Mouse (Mus musculus): ENCODE measurements around the gene S100a5. TPM values are rescaled to one million over a fixed set of nuclear protein-coding genes. Genes with fewer than 3 reads are reported as not detected.

S100a5 gene
- polyA plus RNA-seq, 1 experiment from 2014 or later: not detected

DNA sequence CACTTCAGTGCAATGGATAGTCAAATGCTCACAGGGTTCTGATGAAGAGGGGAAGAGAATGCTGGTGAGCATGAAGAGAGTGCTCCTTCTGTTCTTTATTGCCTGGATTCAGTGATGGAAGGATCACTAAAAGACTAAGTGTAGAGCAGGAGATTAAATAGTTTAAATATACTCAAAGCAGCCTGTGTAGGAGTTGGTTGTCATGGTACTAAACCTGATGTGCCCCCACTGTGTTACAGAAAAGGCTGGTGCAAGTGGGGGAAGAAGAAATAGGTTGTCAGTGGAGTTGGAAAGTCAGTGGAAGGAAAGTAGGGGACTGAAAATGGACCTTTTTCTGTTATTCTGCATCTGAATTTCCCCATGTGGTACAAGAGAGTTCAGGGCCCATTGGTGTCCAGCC is 40.7 kb downstream of the S100a5 start:
- no peaks in the 10 kb centered on the region for H3K36me3 ChIP-seq (ENCODE audit: control insufficient read depth, insufficient read depth, low read length)
- H3K4me3 ChIP-seq (ENCODE audit: low read depth, low read length): no peak overlapping the region
- H3K27ac ChIP-seq (ENCODE audit: low read depth, low read length): no peak overlapping the region

DNA sequence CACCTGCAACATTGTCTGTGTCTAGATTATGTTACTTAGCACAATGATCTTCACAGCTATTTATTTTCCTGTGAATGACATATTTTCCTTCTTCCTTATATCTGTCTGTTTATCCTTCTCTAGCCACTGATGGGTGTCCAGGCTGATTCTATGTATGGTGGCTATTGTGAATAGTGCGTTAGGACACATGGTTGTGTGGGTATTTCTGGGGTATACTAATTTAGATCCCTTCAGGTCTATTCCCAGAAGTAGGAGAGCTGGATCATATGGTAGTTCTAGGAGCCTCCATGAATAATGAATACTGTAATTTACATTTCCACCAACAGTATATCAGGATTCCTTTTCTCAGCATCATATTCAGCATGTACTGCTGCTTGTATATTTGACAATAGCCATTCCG is 41.5 kb downstream of the S100a5 start:
- H3K9ac ChIP-seq (ENCODE audit: low read length): no peak overlapping the region
- H3K4me2 ChIP-seq (ENCODE audit: low read depth): no peak overlapping the region
- H3K27ac ChIP-seq (ENCODE audit: low read depth, low read length): no peak overlapping the region
- ATAC-seq (ENCODE audit: insufficient read depth, low FRiP score, low TSS enrichment): no peak
- DNase-seq (ENCODE audit: low spot score): no peak
- H3K9me3 ChIP-seq (ENCODE audit: control insufficient read depth, low read length): no peaks in the 10 kb centered on the region
- H3K4me3 ChIP-seq (ENCODE audit: low read depth, low read length): no peak overlapping the region
- no peaks in the 10 kb centered on the region for H3K36me3 ChIP-seq (ENCODE audit: control insufficient read depth, insufficient read depth, low read length)
- WGBS: 92% methylated on average over 2 of the region's 2 CpGs
- no peaks in the 10 kb centered on the region for H3K27me3 ChIP-seq (ENCODE audit: control insufficient read depth, insufficient read depth, low read length)
- H3K4me1 ChIP-seq (ENCODE audit: control insufficient read depth, insufficient read depth, low read length): no peaks in the 10 kb centered on the region

More for the DNA sequence above, 40.7 kb downstream of the S100a5 start:
- no peaks in the 10 kb centered on the region for H3K9me3 ChIP-seq (ENCODE audit: control insufficient read depth, low read length)
- no peaks in the 10 kb centered on the region for H3K4me1 ChIP-seq (ENCODE audit: control insufficient read depth, insufficient read depth, low read length)
- no peaks in the 10 kb centered on the region for H3K27me3 ChIP-seq (ENCODE audit: control insufficient read depth, insufficient read depth, low read length)
- H3K4me2 ChIP-seq (ENCODE audit: low read depth): no peak overlapping the region
- DNase-seq (ENCODE audit: low spot score): no peak
- no peak for ATAC-seq (ENCODE audit: insufficient read depth, low FRiP score, low TSS enrichment)
- H3K9ac ChIP-seq (ENCODE audit: low read length): no peak overlapping the region

- Histone ChIP-seq H3K27ac (ENCODE audit: low read depth, low read length) (no peak overlapping the region), H3K36me3 (ENCODE audit: control insufficient read depth, insufficient read depth, low read length) (no peaks in the 10 kb centered on the region), H3K9ac (ENCODE audit: low read length) (no peak overlapping the region), H3K4me3 (ENCODE audit: low read depth, low read length) (no peak overlapping the region), H3K4me2 (ENCODE audit: low read depth) (no peak overlapping the region), H3K4me1 (ENCODE audit: control insufficient read depth, insufficient read depth, low read length) (no peaks in the 10 kb centered on the region), H3K27me3 (ENCODE audit: control insufficient read depth, insufficient read depth, low read length) (no peaks in the 10 kb centered on the region), H3K9me3 (ENCODE audit: control insufficient read depth, low read length) (no peaks in the 10 kb centered on the region)
- peak; percentile 78 for DNase-seq (ENCODE audit: low spot score)
- ATAC-seq (ENCODE audit: insufficient read depth, low FRiP score, low TSS enrichment): 0 out of 2 replicates have a peak, but pooled peaks have one; percentile 61
- 36% methylated on average over 5 of the region's 5 CpGs for WGBS
Observed at GRCm38 (mm10) chr3:90652878-90653508, 44.7 kb downstream of the S100a5 start.

GRCm38 (mm10) chr3:90653717-90654116 is 45.4 kb downstream of the S100a5 start, which contains the start of gene S100a7a:
Gene S100a7a (plus strand): TSS chr3:90654017.
- Histone ChIP-seq H3K4me1 (ENCODE audit: control insufficient read depth, insufficient read depth, low read length) (no peaks in the 10 kb centered on the region), H3K4me3 (ENCODE audit: low read depth, low read length) (no peak within 1 kb of the TSS), H3K27me3 (ENCODE audit: control insufficient read depth, insufficient read depth, low read length) (no peaks in the 10 kb centered on the region), H3K9ac (ENCODE audit: low read length) (no peak within 1 kb of the TSS), H3K4me2 (ENCODE audit: low read depth) (no peak within 1 kb of the TSS), H3K9me3 (ENCODE audit: control insufficient read depth, low read length) (no peaks in the 10 kb centered on the region), H3K36me3 (ENCODE audit: control insufficient read depth, insufficient read depth, low read length) (no peaks in the 10 kb centered on the region), H3K27ac (ENCODE audit: low read depth, low read length) (no peak within 1 kb of the TSS)
- DNase-seq (ENCODE audit: low spot score) (no peak), ATAC-seq (ENCODE audit: insufficient read depth, low FRiP score, low TSS enrichment) (no peak)

- H3K9me3 ChIP-seq (ENCODE audit: control insufficient read depth, low read length): no peaks in the 10 kb centered on the region
- 76% methylated on average over 4 of the region's 4 CpGs for WGBS
- H3K9ac ChIP-seq (ENCODE audit: low read length): no peak overlapping the region
- H3K4me1 ChIP-seq (ENCODE audit: control insufficient read depth, insufficient read depth, low read length): no peaks in the 10 kb centered on the region
- DNase-seq (ENCODE audit: low spot score) (no peak), ATAC-seq (ENCODE audit: insufficient read depth, low FRiP score, low TSS enrichment) (no peak)
- no peak overlapping the region for H3K4me3 ChIP-seq (ENCODE audit: low read depth, low read length)
- no peak overlapping the region for H3K27ac ChIP-seq (ENCODE audit: low read depth, low read length)
- no peak overlapping the region for H3K4me2 ChIP-seq (ENCODE audit: low read depth)
- no peaks in the 10 kb centered on the region for H3K27me3 ChIP-seq (ENCODE audit: control insufficient read depth, insufficient read depth, low read length)
- no peaks in the 10 kb centered on the region for H3K36me3 ChIP-seq (ENCODE audit: control insufficient read depth, insufficient read depth, low read length)
Observed at GRCm38 (mm10) chr3:90657405-90657804, 49.1 kb downstream of the S100a5 start.

- H3K27ac ChIP-seq (ENCODE audit: low read depth, low read length): no peak overlapping the region
- no peaks in the 10 kb centered on the region for H3K9me3 ChIP-seq (ENCODE audit: control insufficient read depth, low read length)
- no peak overlapping the region for H3K4me2 ChIP-seq (ENCODE audit: low read depth)
- H3K9ac ChIP-seq (ENCODE audit: low read length): no peak overlapping the region
- H3K36me3 ChIP-seq (ENCODE audit: control insufficient read depth, insufficient read depth, low read length): no peaks in the 10 kb centered on the region
- H3K4me1 ChIP-seq (ENCODE audit: control insufficient read depth, insufficient read depth, low read length): no peaks in the 10 kb centered on the region
- DNase-seq (ENCODE audit: low spot score): no peak
- no peak for ATAC-seq (ENCODE audit: insufficient read depth, low FRiP score, low TSS enrichment)
- no peak overlapping the region for H3K4me3 ChIP-seq (ENCODE audit: low read depth, low read length)
- no peaks in the 10 kb centered on the region for H3K27me3 ChIP-seq (ENCODE audit: control insufficient read depth, insufficient read depth, low read length)
Observed at GRCm38 (mm10) chr3:90659364-90660044, 51.2 kb downstream of the S100a5 start.

Other genes with a start within 250 kb of the S100a5 start
- gene Slc27a3, start 218.6 kb upstream of the S100a5 start, polyA plus RNA-seq (2014; fragmentation: Nextera tagmentation; extraction: Ambion mirVana): 11.6 and 14.1 TPM in 2 replicates
- gene Ints3, start 174.9 kb upstream of the S100a5 start, polyA plus RNA-seq (2014; fragmentation: Nextera tagmentation; extraction: Ambion mirVana): 36.8 and 45.8 TPM in 2 replicates
- 3.1 and 3.5 TPM in 2 replicates for gene Npr1, start 142.7 kb upstream of the S100a5 start, polyA plus RNA-seq (2014; fragmentation: Nextera tagmentation; extraction: Ambion mirVana)
- gene Ilf2, start 132.4 kb upstream of the S100a5 start, polyA plus RNA-seq (2014; fragmentation: Nextera tagmentation; extraction: Ambion mirVana): 333 and 341 TPM in 2 replicates
- 77.3 and 77.7 TPM in 2 replicates for gene Snapin, start 117.5 kb upstream of the S100a5 start, polyA plus RNA-seq (2014; fragmentation: Nextera tagmentation; extraction: Ambion mirVana)
- 133 and 134 TPM in 2 replicates for gene Chtop, start 99.0 kb upstream of the S100a5 start, polyA plus RNA-seq (2014; fragmentation: Nextera tagmentation; extraction: Ambion mirVana)
- 4.6 and 8.4 TPM in 2 replicates for gene S100a1, start 94.1 kb upstream of the S100a5 start, polyA plus RNA-seq (2014; fragmentation: Nextera tagmentation; extraction: Ambion mirVana)
- 11.2 and 12.7 TPM in 2 replicates for gene S100a13, start 94.1 kb upstream of the S100a5 start, polyA plus RNA-seq (2014; fragmentation: Nextera tagmentation; extraction: Ambion mirVana)
- not detected in 2 replicates for gene S100a14, start 81.7 kb upstream of the S100a5 start, polyA plus RNA-seq (2014; fragmentation: Nextera tagmentation; extraction: Ambion mirVana)
- gene S100a16, start 71.3 kb upstream of the S100a5 start, polyA plus RNA-seq (2014; fragmentation: Nextera tagmentation; extraction: Ambion mirVana): 39.2 and 40.0 TPM in 2 replicates
- gene S100a3, start 47.9 kb upstream of the S100a5 start, polyA plus RNA-seq (2014; fragmentation: Nextera tagmentation; extraction: Ambion mirVana): not detected in 2 replicates
- not detected in 2 replicates for gene S100a2, start 18.3 kb upstream of the S100a5 start, polyA plus RNA-seq (2014; fragmentation: Nextera tagmentation; extraction: Ambion mirVana)
- gene Gm42674, start 6.6 kb upstream of the S100a5 start, polyA plus RNA-seq (2014; fragmentation: Nextera tagmentation; extraction: Ambion mirVana): not detected in 2 replicates
- gene S100a4, start 4.8 kb upstream of the S100a5 start, polyA plus RNA-seq (2014; fragmentation: Nextera tagmentation; extraction: Ambion mirVana): 0.55 TPM in 1 of 2 replicates, not detected in the other
- gene S100a6, start 4.4 kb downstream of the S100a5 start, polyA plus RNA-seq (2014; fragmentation: Nextera tagmentation; extraction: Ambion mirVana): 7.3 and 8.2 TPM in 2 replicates
- not detected in 2 replicates for gene S100a7a, start 45.5 kb downstream of the S100a5 start, polyA plus RNA-seq (2014; fragmentation: Nextera tagmentation; extraction: Ambion mirVana)
- gene S100a8, start 60.5 kb downstream of the S100a5 start, polyA plus RNA-seq (2014; fragmentation: Nextera tagmentation; extraction: Ambion mirVana): 4.8 and 5.3 TPM in 2 replicates
- gene S100a9, start 87.2 kb downstream of the S100a5 start, polyA plus RNA-seq (2014; fragmentation: Nextera tagmentation; extraction: Ambion mirVana): 2.6 and 5.2 TPM in 2 replicates
- gene Pglyrp4, start 118.4 kb downstream of the S100a5 start, polyA plus RNA-seq (2014; fragmentation: Nextera tagmentation; extraction: Ambion mirVana): not detected in 2 replicates
- gene Gm5849, start 169.4 kb downstream of the S100a5 start, polyA plus RNA-seq (2014; fragmentation: Nextera tagmentation; extraction: Ambion mirVana): not detected in 2 replicates